Mouse (Mus musculus) stomach, postnatal 0 days (tissue): ENCODE data around the gene Ttc41. TPM values are rescaled to one million over a fixed set of nuclear protein-coding genes. Genes with fewer than 3 reads are reported as not detected.

Source experiments
- ATAC-seq: fragments of 200-750 bp; cut with Nextera tagmentation; 2 replicates; pipeline ENCODE4 v1.8.0; 2017; ENCODE audit not compliant: low FRiP score, low TSS enrichment
- DNase-seq: peaks from one replicate; pipeline ENCODE4 v3.0.0-alpha.2; 2016; ENCODE audit warnings: low spot score
- H3K27ac ChIP-seq: fragments of 300-500 bp; sonication (generic); replicated peaks from 2 replicates; pipeline ENCODE4 v1.5.1; 2014; ENCODE audit warnings: mild to moderate bottlenecking, control low read depth
- H3K27me3 ChIP-seq: fragments of 300-500 bp; sonication (generic); 2 replicates; pipeline ENCODE4 v1.6.1; 2014; ENCODE audit warnings: low read length; ENCODE audit not compliant: control insufficient read depth, insufficient read depth
- H3K36me3 ChIP-seq: fragments of 300-500 bp; sonication (generic); 2 replicates; pipeline ENCODE4 v1.6.1; 2014; ENCODE audit warnings: low read length, mixed read lengths; ENCODE audit not compliant: control insufficient read depth, insufficient read depth
- H3K4me1 ChIP-seq: fragments of 300-500 bp; sonication (generic); replicated peaks from 2 replicates; pipeline ENCODE4 v1.6.1; 2014; ENCODE audit warnings: antibody characterized with exemption; ENCODE audit not compliant: control insufficient read depth, insufficient read depth
- H3K4me2 ChIP-seq: fragments of 300-500 bp; sonication (generic); replicated peaks from 2 replicates; pipeline ENCODE4 v1.6.1; 2014; ENCODE audit warnings: low read depth, mild to moderate bottlenecking, control low read depth, moderate library complexity
- H3K4me3 ChIP-seq: fragments of 300-500 bp; sonication (generic); 2 replicates; pipeline ENCODE4 v1.5.1; 2014; ENCODE audit warnings: low read depth, low read length, control low read depth
- H3K9ac ChIP-seq: fragments of 300-500 bp; sonication (generic); 2 replicates; pipeline ENCODE4 v1.6.1; 2014; ENCODE audit warnings: mild to moderate bottlenecking, low read length, control low read depth, mixed read lengths
- H3K9me3 ChIP-seq: fragments of 300-500 bp; sonication (generic); 2 replicates; pipeline ENCODE4 v1.6.1; 2016; ENCODE audit warnings: low read length; ENCODE audit not compliant: control insufficient read depth
- CTCF ChIP-seq: IDR thresholded peaks from 2 replicates; pipeline ENCODE4 v1.5.1; 2016; ENCODE audit warnings: antibody characterized with exemption, low read depth, mild to moderate bottlenecking, moderate library complexity
- EP300 ChIP-seq: optimal IDR thresholded peaks from 2 replicates; pipeline ENCODE3; 2016; ENCODE audit warnings: antibody characterized with exemption
- WGBS: fragments of 180-500 bp; shearing (Covaris S2); extraction: QIAGEN DNeasy Blood & Tissue Kit; methylation state at CpG from one replicate; pipeline ENCODE4 v1.1.7; 2014; 5-methylcytosine and 5-hydroxymethylcytosine counted together
- polyA plus RNA-seq: library from polyadenylated mRNA; unstranded; fragments of >200 nt; fragmentation: Nextera tagmentation; extraction: Ambion mirVana; gene quantifications from 2 replicates; pipeline ENCODE4 v1.2.1, GENCODE M21; 2015

Gene Ttc41
- polyA plus RNA-seq, 1 experiment from 2014 or later: 0.38 TPM

DNA sequence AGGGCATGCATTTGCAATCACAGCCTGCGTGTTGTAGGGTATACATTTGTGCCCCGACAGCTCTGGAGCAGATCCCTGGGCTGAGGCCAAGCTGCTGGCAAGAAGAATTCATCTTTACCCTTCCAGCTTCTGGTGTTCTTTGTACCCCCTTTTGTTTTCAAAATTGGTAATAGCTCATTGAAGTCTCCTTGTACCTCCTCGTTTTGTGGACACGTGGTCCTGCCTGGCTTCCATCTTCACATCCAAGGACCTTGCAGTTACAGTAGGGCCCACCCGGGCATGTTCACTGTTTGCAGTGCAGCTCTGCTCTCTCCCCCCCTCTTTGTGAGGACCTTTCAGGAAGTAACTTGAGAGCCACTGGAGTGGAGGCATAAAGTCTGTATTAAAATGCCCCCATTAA lies 82.6 kb downstream of the Ttc41 start:
- Histone ChIP-seq H3K27me3 (no peaks in the 10 kb centered on the region), H3K4me3 (no peak overlapping the region), H3K9me3 (no peaks in the 10 kb centered on the region), H3K4me1 (0 out of 2 replicates have a peak, but pooled peaks cover 2% of the 10 kb centered on the region), H3K9ac (no peak overlapping the region), H3K27ac (no peak overlapping the region), H3K36me3 (no peaks in the 10 kb centered on the region), H3K4me2 (no peak overlapping the region)
- DNase-seq (no peak), ATAC-seq (no peak)
- TF ChIP-seq CTCF (no peak), EP300 (no peak)
- WGBS: 29% methylated on average over 5 of the region's 5 CpGs

- Histone ChIP-seq H3K4me2 (no peak overlapping the region), H3K9ac (no peak overlapping the region), H3K9me3 (no peaks in the 10 kb centered on the region), H3K4me1 (0 out of 2 replicates have a peak, but pooled peaks cover 4% of the 10 kb centered on the region), H3K36me3 (no peaks in the 10 kb centered on the region), H3K27me3 (no peaks in the 10 kb centered on the region), H3K4me3 (no peak overlapping the region), H3K27ac (no peak overlapping the region)
- 83% methylated on average over 7 of the region's 7 CpGs for WGBS
- DNase-seq (no peak), ATAC-seq (no peak)
- TF ChIP-seq EP300: no peak
- TF ChIP-seq CTCF: no peak
Measured at GRCm38 (mm10) chr10:86789146-86789672, 83.6 kb downstream of the Ttc41 start.

DNA sequence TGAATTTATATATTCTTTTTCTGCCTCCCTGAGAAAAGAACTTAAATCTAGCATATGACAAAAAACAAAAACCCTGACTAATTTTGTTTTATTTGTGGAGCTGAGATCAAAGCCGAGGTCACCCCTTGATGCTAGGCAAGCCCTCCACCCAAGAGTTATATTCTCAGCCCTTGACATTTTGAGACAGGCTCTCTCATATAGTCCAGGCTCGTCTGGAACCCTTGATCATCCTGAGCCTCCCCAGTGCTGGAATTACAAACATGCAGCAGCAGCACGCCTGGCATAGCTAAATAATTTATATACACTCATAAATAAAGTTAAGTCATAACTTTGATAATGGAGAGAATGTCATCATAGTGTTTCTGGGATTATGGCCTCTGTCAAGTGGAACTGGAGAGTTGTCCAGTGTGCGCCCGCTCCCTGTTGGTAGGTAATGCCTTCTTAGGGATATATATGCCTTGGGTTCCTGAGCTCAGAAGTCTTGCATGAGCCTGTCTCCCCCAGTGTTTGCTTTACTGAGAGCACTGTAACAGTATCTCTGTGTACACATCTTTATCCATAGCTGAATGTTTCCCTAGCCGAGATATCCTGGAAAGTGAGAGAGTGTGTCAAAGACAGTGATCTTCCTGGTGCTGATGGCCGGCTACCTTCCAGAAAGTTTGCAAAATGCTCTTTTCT lies 86.0 kb downstream of the Ttc41 start:
- Histone ChIP-seq H3K9ac (no peak overlapping the region), H3K4me2 (peak overlapping the region; percentile 8; the same call in 1 of the 2 replicates), H3K9me3 (no peaks in the 10 kb centered on the region), H3K27me3 (no peaks in the 10 kb centered on the region), H3K4me1 (0 out of 2 replicates have a peak, but pooled peaks cover 4% of the 10 kb centered on the region), H3K36me3 (no peaks in the 10 kb centered on the region), H3K4me3 (no peak overlapping the region), H3K27ac (0 out of 2 replicates have a peak overlapping the region, but pooled peaks have one; percentile 24)
- TF ChIP-seq EP300 (no peak), CTCF (no peak)
- DNase-seq: no peak
- 37% methylated on average over 7 of the region's 7 CpGs for WGBS
- peak; percentile 45; the same call in 1 of the 2 replicates for ATAC-seq

DNA sequence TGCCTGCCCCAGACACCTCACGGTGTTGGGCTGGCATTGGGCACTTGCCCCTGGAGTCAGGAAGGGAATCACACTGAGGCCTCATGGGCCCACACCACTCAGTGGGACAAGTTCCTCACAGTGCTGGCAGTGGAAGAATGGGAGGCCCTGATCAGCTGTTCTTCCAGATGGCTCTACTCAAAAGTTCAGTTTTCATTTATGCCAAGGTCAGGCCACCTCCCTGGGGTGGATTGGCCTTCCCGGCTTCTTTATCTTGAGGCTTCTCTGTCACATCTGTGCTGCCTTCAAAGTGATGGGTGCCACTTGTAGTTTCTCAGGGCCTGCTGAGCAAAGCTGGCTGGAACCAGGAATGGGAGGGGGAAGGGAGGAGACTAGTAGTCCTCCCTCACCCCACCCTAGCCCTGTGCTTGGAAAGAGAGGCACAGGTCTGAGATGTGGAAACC lies 87.9 kb downstream of the Ttc41 start:
- Histone ChIP-seq H3K4me3 (no peak overlapping the region), H3K27ac (no peak overlapping the region), H3K4me2 (no peak overlapping the region), H3K36me3 (no peaks in the 10 kb centered on the region), H3K9me3 (no peaks in the 10 kb centered on the region), H3K9ac (no peak overlapping the region), H3K4me1 (0 out of 2 replicates have a peak, but pooled peaks cover 4% of the 10 kb centered on the region), H3K27me3 (no peaks in the 10 kb centered on the region)
- TF ChIP-seq CTCF (no peak), EP300 (no peak)
- 53% methylated on average over 2 of the region's 2 CpGs for WGBS
- ATAC-seq: peak; percentile 53; the same call in 1 of the 2 replicates
- DNase-seq: no peak

DNA sequence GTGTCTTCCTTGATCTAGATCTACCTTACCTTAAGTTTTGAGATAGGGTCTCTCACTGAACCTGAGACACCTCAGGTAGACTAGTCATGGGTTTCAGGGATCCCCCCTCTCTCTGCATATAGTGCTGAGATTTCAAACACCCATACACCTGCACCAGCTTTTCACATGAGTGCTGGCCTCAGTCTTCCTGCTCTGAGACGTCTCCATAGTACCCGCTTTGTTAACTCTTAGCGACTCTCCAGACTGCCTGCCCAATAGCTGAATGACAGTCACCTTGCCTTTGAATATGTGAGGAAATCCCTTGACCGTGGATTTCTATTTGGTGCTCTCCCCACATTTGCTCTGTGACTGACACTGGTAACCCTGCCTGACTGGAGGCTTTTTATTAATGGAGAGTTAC lies 88.6 kb downstream of the Ttc41 start:
- no peak overlapping the region for H3K9ac ChIP-seq
- 0 out of 2 replicates have a peak, but pooled peaks cover 4% of the 10 kb centered on the region for H3K4me1 ChIP-seq
- no peaks in the 10 kb centered on the region for H3K27me3 ChIP-seq
- ATAC-seq (no peak), DNase-seq (no peak)
- 85% methylated on average over 4 of the region's 4 CpGs for WGBS
- no peak overlapping the region for H3K4me3 ChIP-seq
- H3K9me3 ChIP-seq: no peaks in the 10 kb centered on the region
- H3K36me3 ChIP-seq: no peaks in the 10 kb centered on the region
- TF ChIP-seq EP300 (no peak), CTCF (no peak)
- no peak overlapping the region for H3K27ac ChIP-seq
- H3K4me2 ChIP-seq: no peak overlapping the region
